Mouse (Mus musculus) MEL (cell line): ENCODE measurements around the gene Cplx2. TPM values are rescaled to one million over a fixed set of nuclear protein-coding genes. Genes with fewer than 3 reads are reported as not detected.

Experiments
- DNase-seq: peaks from one replicate; pipeline ENCODE4 v3.0.0; 2011; ENCODE audit warnings: low read depth, low spot score
- H3K27ac ChIP-seq: 2 replicates; pipeline ENCODE4 v1.5.1; 2012; ENCODE audit warnings: low read depth, mild to moderate bottlenecking, control low read depth, low read length, moderate library complexity; ENCODE audit not compliant: control insufficient read depth
- H3K27me3 ChIP-seq, 2 experiments: fragments of 150-350 bp in 1 of 2; sonication (generic) in 1 of 2; 2 replicates each; pipeline ENCODE4 v1.6.1; 2012; ENCODE audit warnings: low read length in 2 of 2, mild to moderate bottlenecking in 2 of 2, improper control_type of control experiment in 1 of 2, moderate library complexity in 1 of 2; ENCODE audit not compliant: insufficient read depth in 2 of 2, control insufficient read depth in 1 of 2
- H3K36me3 ChIP-seq, 2 experiments: 2 replicates each; pipeline ENCODE4 v1.6.1; 2012 to 2014; ENCODE audit warnings: low read length in 2 of 2, improper control_type of control experiment in 1 of 2, inconsistent platforms in 1 of 2, mild to moderate bottlenecking in 1 of 2; ENCODE audit not compliant: insufficient read depth in 2 of 2, control insufficient read depth in 1 of 2
- H3K4me1 ChIP-seq, 2 experiments: fragments of 150-350 bp in 1 of 2; sonication (generic) in 1 of 2; 2 replicates each; pipeline ENCODE4 v1.6.1; 2012; ENCODE audit warnings: low read length in 2 of 2, improper control_type of control experiment in 1 of 2, mild to moderate bottlenecking in 1 of 2; ENCODE audit not compliant: insufficient read depth in 2 of 2, control insufficient read depth in 1 of 2
- H3K4me3 ChIP-seq, 2 experiments: fragments of 150-350 bp in 1 of 2; sonication (generic) in 1 of 2; 2 replicates each; pipeline ENCODE4 v1.5.1; 2012; ENCODE audit warnings: low read depth in 2 of 2, low read length in 2 of 2, mild to moderate bottlenecking in 2 of 2, moderate library complexity in 2 of 2, control low read depth in 1 of 2, improper control_type of control experiment in 1 of 2; ENCODE audit not compliant: control insufficient read depth in 1 of 2, insufficient read depth in 1 of 2
- H3K79me2 ChIP-seq: 2 replicates; pipeline ENCODE4 v1.6.1; 2012; ENCODE audit warnings: mild to moderate bottlenecking, low read length, moderate library complexity; ENCODE audit not compliant: control insufficient read depth, poor library complexity, insufficient read depth
- H3K9ac ChIP-seq: 2 replicates; pipeline ENCODE4 v1.6.1; 2012; ENCODE audit warnings: low read depth, mild to moderate bottlenecking, control low read depth, low read length, moderate library complexity; ENCODE audit not compliant: control insufficient read depth, poor library complexity, severe bottlenecking
- H3K9me3 ChIP-seq: fragments of 150-350 bp; sonication (generic); replicated peaks from 2 replicates; pipeline ENCODE4 v1.6.1; 2012; ENCODE audit warnings: mild to moderate bottlenecking, low read length, improper control_type of control experiment, moderate library complexity; ENCODE audit not compliant: insufficient read depth
- BHLHE40 ChIP-seq: IDR thresholded peaks from 2 replicates; pipeline ENCODE4 v1.6.1; 2012; ENCODE audit warnings: low read depth, mild to moderate bottlenecking, inconsistent platforms, low read length, improper control_type of control experiment, borderline replicate concordance
- CHD1 ChIP-seq: IDR thresholded peaks from 2 replicates; pipeline ENCODE4 v1.6.1; 2012; ENCODE audit warnings: low read depth, mild to moderate bottlenecking, inconsistent platforms, low read length, improper control_type of control experiment
- CHD2 ChIP-seq: IDR thresholded peaks from 2 replicates; pipeline ENCODE4 v1.6.1; 2011; ENCODE audit warnings: low read length, improper control_type of control experiment
- CTCF ChIP-seq, 3 experiments: IDR thresholded peaks in 2 of 3; conservative IDR thresholded peaks in 1 of 3; 2 replicates each; pipeline ENCODE4 v1.5.1; 2011 to 2012; ENCODE audit warnings: low read length in 3 of 3, low read depth in 2 of 3, mild to moderate bottlenecking in 2 of 3, improper control_type of control experiment in 1 of 3, inconsistent platforms in 1 of 3, mixed read lengths in 1 of 3, moderate library complexity in 1 of 3; ENCODE audit not compliant: control insufficient read depth in 1 of 3, insufficient read depth in 1 of 3, poor library complexity in 1 of 3, severe bottlenecking in 1 of 3
- E2F4 ChIP-seq: IDR thresholded peaks from 2 replicates; pipeline ENCODE4 v1.6.1; 2011; ENCODE audit warnings: low read depth, low read length, improper control_type of control experiment, borderline replicate concordance
- ELF1 ChIP-seq: IDR thresholded peaks from 2 replicates; pipeline ENCODE4 v1.6.1; 2014; ENCODE audit warnings: low read depth, mild to moderate bottlenecking, inconsistent platforms, low read length, improper control_type of control experiment, moderate library complexity
- EP300 ChIP-seq, 2 experiments: IDR thresholded peaks; 2 replicates each; pipeline ENCODE4 v1.6.1; 2011; ENCODE audit warnings: improper control_type of control experiment in 2 of 2, low read length in 2 of 2, low read depth in 1 of 2, mild to moderate bottlenecking in 1 of 2
- ETS1 ChIP-seq: IDR thresholded peaks from 2 replicates; pipeline ENCODE4 v1.6.1; 2012; ENCODE audit warnings: low read depth, mild to moderate bottlenecking, inconsistent platforms, low read length, improper control_type of control experiment, moderate library complexity
- GABPA ChIP-seq: IDR thresholded peaks from 2 replicates; pipeline ENCODE4 v1.6.1; 2012; ENCODE audit warnings: low read depth, mild to moderate bottlenecking, inconsistent platforms, low read length, improper control_type of control experiment, moderate library complexity
- GATA1 ChIP-seq: IDR thresholded peaks from 2 replicates; pipeline ENCODE4 v1.6.1; 2011; ENCODE audit warnings: low read depth, low read length, improper control_type of control experiment
- HCFC1 ChIP-seq: IDR thresholded peaks from 2 replicates; pipeline ENCODE4 v1.6.1; 2012; ENCODE audit warnings: low read depth, mild to moderate bottlenecking, inconsistent platforms, low read length, improper control_type of control experiment, moderate library complexity
- JUND ChIP-seq: IDR thresholded peaks from 2 replicates; pipeline ENCODE4 v1.6.1; 2011; ENCODE audit warnings: low read depth, mild to moderate bottlenecking, improper control_type of control experiment, low read length
- KAT2A ChIP-seq: conservative IDR thresholded peaks from 2 replicates; pipeline ENCODE4 v1.6.1; 2012; ENCODE audit warnings: low read depth, low read length, improper control_type of control experiment, inconsistent platforms
- MAFK ChIP-seq: IDR thresholded peaks from 2 replicates; pipeline ENCODE4 v1.6.1; 2011; ENCODE audit warnings: low read depth, mild to moderate bottlenecking, low read length, improper control_type of control experiment, borderline replicate concordance
- MAX ChIP-seq: IDR thresholded peaks from 2 replicates; pipeline ENCODE4 v1.6.1; 2011; ENCODE audit warnings: low read length, improper control_type of control experiment
- MAZ ChIP-seq: IDR thresholded peaks from 2 replicates; pipeline ENCODE4 v1.6.1; 2012; ENCODE audit warnings: low read depth, mild to moderate bottlenecking, inconsistent platforms, low read length, improper control_type of control experiment
- MEF2A ChIP-seq: IDR thresholded peaks from 2 replicates; pipeline ENCODE4 v1.6.1; 2014; ENCODE audit warnings: low read depth, mild to moderate bottlenecking, inconsistent platforms, low read length, improper control_type of control experiment; ENCODE audit not compliant: poor library complexity, insufficient replicate concordance, severe bottlenecking; ENCODE audit errors: extremely low read depth
- MXI1 ChIP-seq: IDR thresholded peaks from 2 replicates; pipeline ENCODE4 v1.6.1; 2011; ENCODE audit warnings: mild to moderate bottlenecking, low read depth, low read length, improper control_type of control experiment
- MYB ChIP-seq: IDR thresholded peaks from 2 replicates; pipeline ENCODE4 v1.6.1; 2011; ENCODE audit warnings: mild to moderate bottlenecking, low read depth, low read length, improper control_type of control experiment
- MYC ChIP-seq: IDR thresholded peaks from 2 replicates; pipeline ENCODE4 v1.6.1; 2011; ENCODE audit warnings: low read depth, mild to moderate bottlenecking, low read length, improper control_type of control experiment, moderate library complexity
- NELFE ChIP-seq: IDR thresholded peaks from 2 replicates; pipeline ENCODE4 v1.6.1; 2011; ENCODE audit warnings: low read depth, low read length, improper control_type of control experiment
- NRF1 ChIP-seq: IDR thresholded peaks from 2 replicates; pipeline ENCODE4 v1.6.1; 2014; ENCODE audit warnings: low read depth, mild to moderate bottlenecking, inconsistent platforms, low read length, improper control_type of control experiment, moderate library complexity; ENCODE audit not compliant: poor library complexity, insufficient read depth, severe bottlenecking
- POLR2A ChIP-seq, 2 experiments: IDR thresholded peaks; 2 replicates each; pipeline ENCODE4 v1.6.1; 2011 to 2012; ENCODE audit warnings: low read length in 2 of 2, mild to moderate bottlenecking in 2 of 2, control low read depth in 1 of 2, improper control_type of control experiment in 1 of 2, low read depth in 1 of 2, moderate library complexity in 1 of 2; ENCODE audit not compliant: control insufficient read depth in 1 of 2, insufficient read depth in 1 of 2, poor library complexity in 1 of 2
- RAD21 ChIP-seq: IDR thresholded peaks from 2 replicates; pipeline ENCODE4 v1.6.1; 2011; ENCODE audit warnings: mild to moderate bottlenecking, low read depth, low read length, improper control_type of control experiment
- RCOR1 ChIP-seq: IDR thresholded peaks from 2 replicates; pipeline ENCODE4 v1.6.1; 2012; ENCODE audit warnings: low read depth, mild to moderate bottlenecking, inconsistent platforms, low read length, improper control_type of control experiment
- SIN3A ChIP-seq: IDR thresholded peaks from 2 replicates; pipeline ENCODE4 v1.6.1; 2012; ENCODE audit warnings: low read length, improper control_type of control experiment, inconsistent platforms
- SMC3 ChIP-seq: IDR thresholded peaks from 2 replicates; pipeline ENCODE4 v1.6.1; 2011; ENCODE audit warnings: low read depth, low read length, improper control_type of control experiment
- TAL1 ChIP-seq: IDR thresholded peaks from 2 replicates; pipeline ENCODE4 v1.6.1; 2012; ENCODE audit warnings: mild to moderate bottlenecking, inconsistent platforms, low read length, moderate library complexity, mixed read lengths
- TBP ChIP-seq: IDR thresholded peaks from 2 replicates; pipeline ENCODE4 v1.8.0; 2011; ENCODE audit warnings: low read depth, low read length, improper control_type of control experiment
- TCF12 ChIP-seq: IDR thresholded peaks from 2 replicates; pipeline ENCODE4 v1.6.1; 2014; ENCODE audit warnings: low read depth, mild to moderate bottlenecking, inconsistent platforms, low read length, improper control_type of control experiment, moderate library complexity
- UBTF ChIP-seq: IDR thresholded peaks from 2 replicates; pipeline ENCODE4 v1.6.1; 2012; ENCODE audit warnings: low read depth, mild to moderate bottlenecking, inconsistent platforms, low read length, improper control_type of control experiment, moderate library complexity, borderline replicate concordance; ENCODE audit not compliant: insufficient read depth
- USF1 ChIP-seq: IDR thresholded peaks from 2 replicates; pipeline ENCODE4 v1.6.1; 2014; ENCODE audit warnings: low read depth, mild to moderate bottlenecking, inconsistent platforms, low read length, improper control_type of control experiment, moderate library complexity
- ZC3H11A ChIP-seq: IDR thresholded peaks from 2 replicates; pipeline ENCODE4 v1.6.1; 2012; ENCODE audit warnings: low read depth, mild to moderate bottlenecking, inconsistent platforms, low read length, improper control_type of control experiment
- ZKSCAN1 ChIP-seq: IDR thresholded peaks from 2 replicates; pipeline ENCODE4 v1.6.1; 2012; ENCODE audit warnings: low read depth, mild to moderate bottlenecking, inconsistent platforms, low read length, improper control_type of control experiment, moderate library complexity
- ZMIZ1 ChIP-seq: IDR thresholded peaks from 2 replicates; pipeline ENCODE4 v1.6.1; 2012; ENCODE audit warnings: low read depth, mild to moderate bottlenecking, inconsistent platforms, low read length, improper control_type of control experiment, moderate library complexity
- ZNF384 ChIP-seq: IDR thresholded peaks from 2 replicates; pipeline ENCODE4 v1.6.1; 2012; ENCODE audit warnings: low read depth, mild to moderate bottlenecking, inconsistent platforms, low read length, improper control_type of control experiment
- polyA plus RNA-seq, 2 experiments: library from polyadenylated mRNA; stranded (reverse) in 1 of 2; unstranded in 1 of 2; fragments of >175 nt in 1 of 2; fragments of >200 nt in 1 of 2; gene quantifications; 2 replicates each; pipeline versions ENCODE4 v1.2.1 to v1.2.4; 2012; ENCODE audit warnings: low replicate concordance in 2 of 2, low read depth in 1 of 2; ENCODE audit not compliant: insufficient read length in 2 of 2, insufficient read depth in 1 of 2, missing spikeins in 1 of 2
- total RNA-seq: library from RNA; depleted of rRNA; stranded (reverse); fragments of 300-350 nt; gene quantifications from 2 replicates; pipeline ENCODE4 v1.2.3, GENCODE M21; 2012

Cplx2 gene
- total and polyA plus RNA-seq, 3 experiments = 1.8 to 4.7 TPM; not detected in 1

GRCm38 (mm10) chr13:54323307-54324165 is 47.6 kb upstream of the Cplx2 start:
- DNase-seq = peak; percentile 93
- Histone ChIP-seq H3K9ac (peak overlapping the region; percentile 72), H3K4me3 (peak overlapping the region; percentile 73 to 94), H3K27ac (peak overlapping the region; percentile 90), H3K27me3 (no peaks in the 10 kb centered on the region), H3K4me1 (peaks cover 20 to 59% of the 10 kb centered on the region in 2 experiments), H3K79me2 (no peaks in the 10 kb centered on the region), H3K9me3 (no peaks in the 10 kb centered on the region), H3K36me3 (peaks cover 0 to 42% of the 10 kb centered on the region in 2 experiments; a peak in 2 of 4 replicates)
- no peak; a peak in 1 of 6 replicates for TF ChIP-seq CTCF (IDR thresholded peaks at IDR 0.05 in 2 of 3, conservative IDR thresholded peaks at IDR 0.05 in 1 of 3; ENCODE audit: control insufficient read depth in 1 of 3, insufficient read depth in 1 of 3, low read depth in 2 of 3, low read length in 3 of 3, poor library complexity in 1 of 3, severe bottlenecking in 1 of 3)
- no peak for TF ChIP-seq CHD1
- no peak for TF ChIP-seq TBP
- TF ChIP-seq MAX = 0 out of 2 replicates have a peak, but pooled peaks have one; percentile 6
- peak; percentile 13 to 66; a peak in 2 of 4 replicates for TF ChIP-seq POLR2A (IDR thresholded peaks at IDR 0.05; ENCODE audit: control insufficient read depth in 1 of 2, insufficient read depth in 1 of 2, low read depth in 1 of 2, low read length in 2 of 2, poor library complexity in 1 of 2)
- TF ChIP-seq BHLHE40 = no peak
- peak; percentile 92 to 98 for TF ChIP-seq EP300 (IDR thresholded peaks at IDR 0.05; ENCODE audit: low read depth in 1 of 2, low read length in 2 of 2)
- peak; percentile 64 for TF ChIP-seq TAL1
- TF ChIP-seq ZMIZ1 = no peak
- peak; percentile 89; the same call in 1 of the 2 replicates for TF ChIP-seq MEF2A
- peak; percentile 92 for TF ChIP-seq JUND
- TF ChIP-seq NRF1 = no peak
- no peak for TF ChIP-seq CHD2
- TF ChIP-seq RAD21 = no peak
- TF ChIP-seq E2F4 = no peak
- TF ChIP-seq MYB = peak; percentile 94
- no peak for TF ChIP-seq MAFK
- TF ChIP-seq UBTF = no peak
- no peak for TF ChIP-seq ZC3H11A
- no peak for TF ChIP-seq ELF1
- no peak for TF ChIP-seq MAZ
- TF ChIP-seq SMC3 = no peak
- TF ChIP-seq SIN3A = peak; percentile 84
- no peak for TF ChIP-seq MXI1
- TF ChIP-seq RCOR1 = peak; percentile 69; the same call in 1 of the 2 replicates
- peak; percentile 71 for TF ChIP-seq NELFE
- TF ChIP-seq HCFC1 = no peak
- TF ChIP-seq ZNF384 = no peak
- TF ChIP-seq MYC = peak; percentile 23; the same call in 1 of the 2 replicates
- TF ChIP-seq GATA1 = peak; percentile 83
- TF ChIP-seq TCF12 = peak; percentile 74
- TF ChIP-seq ZKSCAN1 = no peak
- TF ChIP-seq GABPA = no peak
- TF ChIP-seq ETS1 = peak; percentile 91
- peak; percentile 31; the same call in 1 of the 2 replicates for TF ChIP-seq USF1
- no peak for TF ChIP-seq KAT2A
